Mouse (Mus musculus): ENCODE measurements at regions not wholly inside any gene's neighbourhood (a gene's known extent, or its start where the extent isn't known, plus 50 kb on each side); places are given as distances from the start of the nearest gene placed in this dataset.

DNA sequence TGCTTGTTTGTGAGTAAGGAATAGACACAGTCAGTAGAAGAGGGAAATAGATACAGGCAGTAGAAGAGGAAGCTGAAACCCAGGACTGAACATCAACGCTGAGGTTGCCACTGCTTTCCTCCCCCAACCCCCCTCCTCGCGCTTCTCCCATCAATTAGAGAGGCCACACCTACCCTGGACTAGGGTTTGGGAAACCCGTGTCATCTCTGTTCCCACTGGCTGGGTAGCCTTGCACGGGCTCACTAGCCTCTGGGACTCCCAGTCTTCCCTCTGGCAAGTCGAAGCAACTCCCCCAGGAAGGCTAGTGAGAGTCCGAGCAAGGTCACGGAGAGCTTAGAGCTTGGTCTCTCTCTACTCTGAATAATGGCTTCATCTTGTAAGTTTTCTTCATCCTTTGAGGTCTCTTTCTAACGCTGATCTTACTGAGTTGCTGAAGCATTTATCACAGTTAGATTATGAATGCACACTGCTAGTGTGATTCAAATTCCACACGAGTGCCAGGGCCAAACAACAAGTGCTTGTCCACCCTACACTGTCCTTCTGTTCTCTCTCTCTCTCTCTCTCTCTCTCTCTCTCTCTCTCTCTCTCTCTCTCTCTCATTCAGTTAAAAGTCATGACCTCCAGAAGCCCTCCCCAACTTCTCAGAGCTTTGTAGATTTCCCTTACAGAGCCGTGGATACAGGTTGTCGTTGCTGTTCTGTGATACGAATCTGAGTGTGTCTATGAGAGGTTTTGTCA is 164.4 kb downstream of the Hunk start:
- POLR2A ChIA-PET: interaction anchor here in 1 of 4 experiments (0.7 kb wide), 1 partner anchor 97 kb away, joined by 3 read pairs; no protein-coding TSS in a partner anchor
- CTCF ChIA-PET: no interaction called here
